Mouse (Mus musculus) kidney, postnatal 0 days (tissue): Measurements from ENCODE around the gene Ccdc88b. TPM values are rescaled to one million over a fixed set of nuclear protein-coding genes. Genes with fewer than 3 reads are reported as not detected.

ENCODE experiments used
- ATAC-seq: fragments of 200-750 bp; cut with Nextera tagmentation; replicated peaks from 2 replicates; pipeline ENCODE4 v1.8.0; 2017; ENCODE audit warnings: low read depth, moderate number of reproducible peaks, moderate TSS enrichment, moderate library complexity; ENCODE audit not compliant: low FRiP score
- DNase-seq: peaks from one replicate; pipeline ENCODE4 v3.0.0-alpha.2; 2016; ENCODE audit warnings: low spot score
- H3K27ac ChIP-seq: fragments of 300-500 bp; sonication (generic); 2 replicates; pipeline ENCODE4 v1.5.1; 2014; ENCODE audit warnings: mild to moderate bottlenecking
- H3K27me3 ChIP-seq: fragments of 300-500 bp; sonication (generic); 2 replicates; pipeline ENCODE4 v1.6.1; 2014; ENCODE audit warnings: low read length, mixed read lengths; ENCODE audit not compliant: insufficient read depth
- H3K36me3 ChIP-seq: fragments of 300-500 bp; sonication (generic); 2 replicates; pipeline ENCODE4 v1.6.1; 2014; ENCODE audit warnings: low read length, mixed read lengths; ENCODE audit not compliant: insufficient read depth
- H3K4me1 ChIP-seq: fragments of 300-500 bp; sonication (generic); replicated peaks from 2 replicates; pipeline ENCODE4 v1.6.1; 2014; ENCODE audit warnings: antibody characterized with exemption, low read length, mixed read lengths; ENCODE audit not compliant: insufficient read depth
- H3K4me2 ChIP-seq: fragments of 300-500 bp; sonication (generic); 2 replicates; pipeline ENCODE4 v1.6.1; 2014; ENCODE audit warnings: mild to moderate bottlenecking, low read length, moderate library complexity, mixed read lengths
- H3K4me3 ChIP-seq: fragments of 300-500 bp; sonication (generic); replicated peaks from 2 replicates; pipeline ENCODE4 v1.5.1; 2014; ENCODE audit warnings: low read depth, low read length
- H3K9ac ChIP-seq: fragments of 300-500 bp; sonication (generic); 2 replicates; pipeline ENCODE4 v1.6.1; 2014; ENCODE audit warnings: low read depth, low read length
- H3K9me3 ChIP-seq: fragments of 300-500 bp; sonication (generic); replicated peaks from 2 replicates; pipeline ENCODE4 v1.6.1; 2016; ENCODE audit warnings: low read length, inconsistent platforms, mixed read lengths
- CTCF ChIP-seq: IDR thresholded peaks from 2 replicates; pipeline ENCODE4 v1.5.1; 2016; ENCODE audit warnings: antibody characterized with exemption, low read depth, mild to moderate bottlenecking, moderate library complexity
- WGBS: fragments of 180-500 bp; shearing (Covaris S2); extraction: QIAGEN DNeasy Blood & Tissue Kit; methylation state at CpG from one replicate; pipeline ENCODE4 v1.1.7; 2014; 5-methylcytosine and 5-hydroxymethylcytosine counted together
- polyA plus RNA-seq: library from polyadenylated mRNA; unstranded; fragments of >200 nt; fragmentation: Nextera tagmentation; extraction: Ambion mirVana; gene quantifications from 2 replicates; pipeline ENCODE4 v1.2.1, GENCODE M21; 2015

Gene Ccdc88b
- polyA plus RNA-seq, 1 experiment from 2014 or later, result 0.87 TPM

- whole genome bisulfite sequencing, result 58% methylated on average over 6 of the region's 6 CpGs
- Histone ChIP-seq H3K36me3 (no peaks in the 10 kb centered on the region), H3K27ac (no peak overlapping the region; the same call in 1 of the 2 replicates), H3K4me2 (no peak overlapping the region), H3K9ac (no peak overlapping the region), H3K4me3 (no peak overlapping the region), H3K9me3 (no peaks in the 10 kb centered on the region), H3K27me3 (no peaks in the 10 kb centered on the region), H3K4me1 (no peaks in the 10 kb centered on the region)
- no peak for DNase-seq
- no peak for ATAC-seq
- no peak for TF ChIP-seq CTCF
Observed at GRCm38 (mm10) chr19:6860706-6861105, 2.7 kb upstream of the Ccdc88b start.

- no peak for TF ChIP-seq CTCF
- Histone ChIP-seq H3K27me3 (no peaks in the 10 kb centered on the region), H3K4me1 (no peaks in the 10 kb centered on the region), H3K4me3 (no peak overlapping the region), H3K9me3 (no peaks in the 10 kb centered on the region), H3K27ac (no peak overlapping the region), H3K4me2 (no peak overlapping the region), H3K36me3 (no peaks in the 10 kb centered on the region), H3K9ac (no peak overlapping the region)
- WGBS, result 85% methylated on average over 3 of the region's 3 CpGs
- no peak for DNase-seq
- no peak for ATAC-seq
Observed at GRCm38 (mm10) chr19:6859971-6860370, 2.0 kb upstream of the Ccdc88b start.

GRCm38 (mm10) chr19:6859032-6859651 lies 1.1 kb upstream of the Ccdc88b start:
- H3K4me2 ChIP-seq, result no peak overlapping the region
- H3K4me1 ChIP-seq, result no peaks in the 10 kb centered on the region
- no peaks in the 10 kb centered on the region for H3K27me3 ChIP-seq
- ATAC-seq, result no peak
- H3K36me3 ChIP-seq, result no peaks in the 10 kb centered on the region
- H3K4me3 ChIP-seq, result no peak overlapping the region
- H3K9me3 ChIP-seq, result no peaks in the 10 kb centered on the region
- no peak for TF ChIP-seq CTCF
- WGBS, result 70% methylated on average over 2 of the region's 2 CpGs
- no peak overlapping the region for H3K9ac ChIP-seq
- H3K27ac ChIP-seq, result no peak overlapping the region
- no peak for DNase-seq

GRCm38 (mm10) chr19:6857391-6858005 lies 513 bp downstream of the Ccdc88b start:
- Histone ChIP-seq H3K36me3 (no peaks in the 10 kb centered on the region), H3K4me2 (no peak overlapping the region), H3K27me3 (no peaks in the 10 kb centered on the region), H3K9me3 (no peaks in the 10 kb centered on the region), H3K4me1 (no peaks in the 10 kb centered on the region), H3K27ac (no peak overlapping the region), H3K4me3 (no peak overlapping the region), H3K9ac (no peak overlapping the region)
- ATAC-seq (no peak), DNase-seq (no peak)
- no peak for TF ChIP-seq CTCF
- WGBS, result 75% methylated on average over 9 of the region's 9 CpGs

GRCm38 (mm10) chr19:6857003-6857360 lies 1.0 kb downstream of the Ccdc88b start:
- Histone ChIP-seq H3K27ac (no peak overlapping the region), H3K27me3 (no peaks in the 10 kb centered on the region), H3K9ac (no peak overlapping the region), H3K36me3 (no peaks in the 10 kb centered on the region), H3K4me2 (no peak overlapping the region), H3K4me1 (no peaks in the 10 kb centered on the region), H3K4me3 (no peak overlapping the region), H3K9me3 (no peaks in the 10 kb centered on the region)
- DNase-seq (no peak), ATAC-seq (no peak)
- no peak for TF ChIP-seq CTCF
- WGBS, result 70% methylated on average over 3 of the region's 3 CpGs

- Histone ChIP-seq H3K4me1 (no peaks in the 10 kb centered on the region), H3K36me3 (no peaks in the 10 kb centered on the region), H3K27ac (no peak overlapping the region), H3K9me3 (no peaks in the 10 kb centered on the region), H3K9ac (no peak overlapping the region), H3K4me3 (no peak overlapping the region), H3K27me3 (no peaks in the 10 kb centered on the region), H3K4me2 (no peak overlapping the region)
- ATAC-seq (no peak), DNase-seq (peak; percentile 87)
- peak; percentile 73 for TF ChIP-seq CTCF
- 50% methylated on average over 12 of the region's 12 CpGs for WGBS
Observed at GRCm38 (mm10) chr19:6856281-6857002, 1.6 kb downstream of the Ccdc88b start.
